Mouse (Mus musculus) liver, postnatal 0 days (tissue): ENCODE results near the gene Calca. TPM values are rescaled to one million over a fixed set of nuclear protein-coding genes. Genes with fewer than 3 reads are reported as not detected.
A peak's percentile ranks its signal among the peaks of the same experiment; 100 is the strongest.

ENCODE experiments used
- ATAC-seq: fragments of 200-750 bp; cut with Nextera tagmentation; 2 replicates; pipeline ENCODE4 v1.8.0; 2017; ENCODE audit warnings: mild to moderate bottlenecking, moderate library complexity
- DNase-seq: peaks from one replicate; pipeline ENCODE4 v3.0.0-alpha.2; 2016
- H3K27ac ChIP-seq: fragments of 300-500 bp; sonication (generic); 2 replicates; pipeline ENCODE4 v1.5.1; 2014; ENCODE audit warnings: antibody characterized with exemption, moderate library complexity, mild to moderate bottlenecking, low read depth
- H3K27me3 ChIP-seq: fragments of 300-500 bp; sonication (generic); 2 replicates; pipeline ENCODE4 v1.6.1; 2014; ENCODE audit warnings: low read length, control low read depth, mixed read lengths; ENCODE audit not compliant: insufficient read depth
- H3K36me3 ChIP-seq: fragments of 300-500 bp; sonication (generic); replicated peaks from 2 replicates; pipeline ENCODE4 v1.6.1; 2014; ENCODE audit warnings: mild to moderate bottlenecking, control low read depth, low read length, moderate library complexity, mixed read lengths; ENCODE audit not compliant: insufficient read depth
- H3K4me1 ChIP-seq: fragments of 300-500 bp; sonication (generic); 2 replicates; pipeline ENCODE4 v1.6.1; 2014; ENCODE audit warnings: antibody characterized with exemption, mild to moderate bottlenecking, control low read depth; ENCODE audit not compliant: insufficient read depth
- H3K4me2 ChIP-seq: fragments of 300-500 bp; sonication (generic); 2 replicates; pipeline ENCODE4 v1.6.1; 2014; ENCODE audit warnings: low read depth, mild to moderate bottlenecking, low read length, moderate library complexity, mixed read lengths
- H3K4me3 ChIP-seq: fragments of 300-500 bp; sonication (generic); 2 replicates; pipeline ENCODE4 v1.5.1; 2014; ENCODE audit warnings: low read depth, low read length
- H3K9ac ChIP-seq: fragments of 300-500 bp; sonication (generic); replicated peaks from 2 replicates; pipeline ENCODE4 v1.6.1; 2014; ENCODE audit warnings: mild to moderate bottlenecking, moderate library complexity
- H3K9me3 ChIP-seq: fragments of 300-500 bp; sonication (generic); 2 replicates; pipeline ENCODE4 v1.6.1; 2016; ENCODE audit warnings: mild to moderate bottlenecking, control low read depth, low read length, mixed read lengths
- CTCF ChIP-seq: sonication (generic); IDR thresholded peaks from 2 replicates; pipeline ENCODE4 v1.5.1; 2016; ENCODE audit warnings: antibody characterized with exemption, low read depth
- EP300 ChIP-seq: IDR thresholded peaks from 2 replicates; pipeline ENCODE4 v1.6.1; 2016; ENCODE audit warnings: antibody characterized with exemption, low read depth, mild to moderate bottlenecking
- WGBS: fragments of 180-500 bp; shearing (Covaris S2); extraction: QIAGEN DNeasy Blood & Tissue Kit; methylation state at CpG from one replicate; pipeline ENCODE4 v1.1.7; 2014; ENCODE audit not compliant: insufficient replicate concordance; 5-methylcytosine and 5-hydroxymethylcytosine counted together
- polyA plus RNA-seq: library from polyadenylated mRNA; unstranded; fragments of >200 nt; fragmentation: Nextera tagmentation; extraction: Ambion mirVana; gene quantifications from 2 replicates; pipeline ENCODE4 v1.2.1, GENCODE M21; 2015

Calca gene
- 0.15 TPM in 1 of 2 replicates, not detected in the other for polyA plus RNA-seq

GRCm38 (mm10) chr7:114636102-114636501, at the start of gene Calca:
Calca (minus strand) TSS chr7:114636357.
- peaks cover 5% of the 10 kb centered on the region for H3K4me1 ChIP-seq
- no peaks in the 10 kb centered on the region for H3K9me3 ChIP-seq
- no peak within 1 kb of the TSS; the same call in 1 of the 2 replicates for H3K9ac ChIP-seq
- H3K4me2 ChIP-seq = peak within 1 kb of the TSS; percentile 69
- no peaks in the 10 kb centered on the region for H3K36me3 ChIP-seq
- H3K27me3 ChIP-seq = peaks cover 30% of the 10 kb centered on the region
- ATAC-seq (no peak), DNase-seq (no peak)
- H3K27ac ChIP-seq = no peak within 1 kb of the TSS
- 3% methylated on average over 12 of the region's 12 CpGs for WGBS
- TF ChIP-seq CTCF = no peak
- TF ChIP-seq EP300 = no peak
- peak within 1 kb of the TSS; percentile 42 for H3K4me3 ChIP-seq

DNA sequence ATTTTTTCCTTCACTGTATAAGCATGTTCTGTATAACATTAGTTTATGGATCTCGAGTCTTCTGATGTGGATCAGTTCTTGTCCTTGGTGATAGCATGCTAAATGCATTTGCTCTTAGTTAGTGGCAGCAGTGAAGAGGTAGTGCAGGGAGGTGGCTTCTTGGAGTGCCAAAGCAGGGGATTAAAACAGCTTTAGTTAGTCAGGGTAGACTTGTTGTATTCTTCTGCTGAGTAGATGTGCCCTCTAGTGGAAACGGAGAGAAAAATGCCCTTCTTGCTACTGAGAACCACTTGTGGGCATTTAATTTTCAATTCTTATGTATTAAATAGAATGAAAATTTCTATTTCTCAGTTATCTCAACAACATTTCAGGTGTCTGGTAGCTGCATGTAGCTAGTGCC, 36.5 kb upstream of the Calca start:
- Histone ChIP-seq H3K4me2 (no peak overlapping the region), H3K27me3 (no peaks in the 10 kb centered on the region), H3K9me3 (no peaks in the 10 kb centered on the region), H3K36me3 (no peaks in the 10 kb centered on the region), H3K9ac (no peak overlapping the region), H3K27ac (no peak overlapping the region), H3K4me1 (no peaks in the 10 kb centered on the region), H3K4me3 (no peak overlapping the region)
- WGBS = 24% methylated on average over 2 of the region's 2 CpGs
- ATAC-seq = no peak
- TF ChIP-seq EP300 (no peak), CTCF (peak; percentile 49)
- DNase-seq = no peak

GRCm38 (mm10) chr7:114671405-114671804, 35.2 kb upstream of the Calca start:
- WGBS = 32% methylated on average over 1 of the region's 1 CpGs
- no peak for ATAC-seq
- DNase-seq = no peak
- no peak overlapping the region for H3K27ac ChIP-seq
- TF ChIP-seq EP300 (no peak), CTCF (no peak)
- H3K27me3 ChIP-seq = no peaks in the 10 kb centered on the region
- H3K4me3 ChIP-seq = no peak overlapping the region
- no peak overlapping the region for H3K4me2 ChIP-seq
- no peaks in the 10 kb centered on the region for H3K9me3 ChIP-seq
- H3K4me1 ChIP-seq = no peaks in the 10 kb centered on the region
- no peaks in the 10 kb centered on the region for H3K36me3 ChIP-seq
- no peak overlapping the region for H3K9ac ChIP-seq

- Histone ChIP-seq H3K4me1 (no peaks in the 10 kb centered on the region), H3K27ac (no peak overlapping the region), H3K4me3 (no peak overlapping the region), H3K4me2 (no peak overlapping the region), H3K9me3 (no peaks in the 10 kb centered on the region), H3K27me3 (no peaks in the 10 kb centered on the region), H3K36me3 (no peaks in the 10 kb centered on the region), H3K9ac (no peak overlapping the region)
- no peak for DNase-seq
- ATAC-seq = no peak
- TF ChIP-seq CTCF = no peak
- no peak for TF ChIP-seq EP300
- 25% methylated on average over 3 of the region's 3 CpGs for WGBS
These were observed 13.6 kb upstream of the Calca start for GRCm38 (mm10) chr7:114649730-114650129.

GRCm38 (mm10) chr7:114648791-114649190, 12.6 kb upstream of the Calca start:
- Histone ChIP-seq H3K36me3 (no peaks in the 10 kb centered on the region), H3K4me2 (no peak overlapping the region), H3K9me3 (no peaks in the 10 kb centered on the region), H3K4me3 (no peak overlapping the region), H3K4me1 (no peaks in the 10 kb centered on the region), H3K9ac (no peak overlapping the region), H3K27me3 (no peaks in the 10 kb centered on the region), H3K27ac (no peak overlapping the region)
- WGBS = 58% methylated on average over 3 of the region's 3 CpGs
- DNase-seq (no peak), ATAC-seq (no peak)
- peak; percentile 37 for TF ChIP-seq CTCF
- TF ChIP-seq EP300 = no peak

GRCm38 (mm10) chr7:114635569-114636101, 522 bp downstream of the Calca start:
- TF ChIP-seq CTCF (peak; percentile 60), EP300 (no peak)
- no peak overlapping the region; the same call in 1 of the 2 replicates for H3K9ac ChIP-seq
- ATAC-seq = no peak
- DNase-seq = peak; percentile 19
- no peak overlapping the region for H3K27ac ChIP-seq
- no peaks in the 10 kb centered on the region for H3K36me3 ChIP-seq
- 2% methylated on average over 20 of the region's 20 CpGs for WGBS
- peaks cover 30% of the 10 kb centered on the region for H3K27me3 ChIP-seq
- H3K9me3 ChIP-seq = no peaks in the 10 kb centered on the region
- peak overlapping the region; percentile 69 for H3K4me2 ChIP-seq
- H3K4me1 ChIP-seq = peaks cover 5% of the 10 kb centered on the region
- peak overlapping the region; percentile 42 for H3K4me3 ChIP-seq

DNA sequence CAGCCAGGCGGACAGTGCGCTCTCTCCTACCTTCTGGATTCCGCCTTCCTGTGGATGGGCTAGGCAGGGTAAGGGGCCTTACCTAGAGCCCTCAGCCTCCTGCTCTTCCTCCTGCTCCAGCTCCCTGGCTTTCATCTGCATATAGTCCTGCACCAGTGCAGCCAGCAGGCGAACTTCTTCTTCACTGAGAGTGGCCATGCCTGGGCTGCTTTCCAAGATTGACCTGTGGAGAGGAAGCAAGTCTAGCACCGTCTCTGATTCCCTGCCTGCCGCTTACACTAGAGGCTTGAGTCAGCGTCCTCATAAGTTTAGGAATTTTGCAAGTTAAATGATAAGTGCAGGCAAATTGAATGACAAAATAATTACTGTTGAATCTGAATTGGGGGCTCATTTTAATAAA, 1.8 kb downstream of the Calca start:
- WGBS = 69% methylated on average over 7 of the region's 7 CpGs
- DNase-seq = no peak

More for the DNA sequence above, 1.8 kb downstream of the Calca start:
- Histone ChIP-seq H3K27me3 (peaks cover 30% of the 10 kb centered on the region), H3K4me1 (peaks cover 5% of the 10 kb centered on the region), H3K36me3 (no peaks in the 10 kb centered on the region), H3K9me3 (no peaks in the 10 kb centered on the region), H3K4me2 (no peak overlapping the region), H3K27ac (no peak overlapping the region), H3K4me3 (no peak overlapping the region), H3K9ac (no peak overlapping the region)
- TF ChIP-seq CTCF (no peak), EP300 (no peak)
- no peak for ATAC-seq
